Mouse (Mus musculus): ENCODE measurements around the gene Stam. TPM values are rescaled to one million over a fixed set of nuclear protein-coding genes. Genes with fewer than 3 reads are reported as not detected.
"Not testable (repeated sequence)": the region's sequence is repeated elsewhere in the genome, so short reads cannot be mapped to it uniquely, and the experiment has no call there.

The Stam gene
- polyA plus RNA-seq, 1 experiment from 2014 or later, result 72.6 TPM

DNA sequence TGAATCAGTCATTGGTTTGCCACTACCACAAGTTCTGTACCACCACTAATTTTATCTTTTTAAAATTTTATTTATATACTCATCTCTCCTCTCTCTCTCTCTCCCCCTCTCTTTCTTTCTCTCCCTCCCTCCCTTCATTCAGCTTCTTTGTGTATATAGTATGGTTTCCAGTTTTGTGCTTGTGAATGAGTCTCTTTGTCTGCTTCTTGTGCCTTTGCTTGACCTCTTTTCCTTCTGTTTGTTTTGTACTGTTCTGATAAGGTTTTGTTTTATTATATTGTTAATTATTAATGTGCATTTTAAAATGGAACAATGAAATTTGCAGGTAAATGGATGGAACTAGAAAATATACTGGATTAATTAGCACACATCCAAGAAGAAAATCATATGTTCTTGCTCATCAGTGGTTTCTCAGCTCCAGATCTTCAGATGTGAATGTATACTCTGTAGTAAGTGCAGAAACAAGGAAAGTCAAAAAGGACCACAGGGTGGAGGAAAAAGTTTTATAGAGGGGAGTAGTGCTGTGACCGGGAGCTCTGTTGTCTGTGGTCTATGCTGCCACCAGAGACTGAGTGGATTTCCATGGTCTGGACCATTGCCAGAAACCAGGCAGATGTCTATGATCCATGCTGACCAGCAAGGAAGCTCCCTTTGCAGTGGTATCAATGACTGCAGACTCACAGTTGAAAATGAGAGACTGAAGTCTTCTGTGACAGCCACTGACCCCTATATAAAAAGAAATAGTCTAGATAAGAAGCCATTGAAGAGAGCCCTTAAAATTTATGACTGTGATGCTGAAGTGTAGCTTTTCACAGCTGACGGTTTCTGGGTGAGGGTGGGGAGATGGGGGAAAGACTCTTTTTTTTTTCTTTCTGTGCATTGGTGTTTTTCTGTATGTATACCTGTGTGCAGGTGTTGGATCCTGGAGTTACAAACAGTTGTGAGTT lies 7.9 kb upstream of the Stam start:
- H3K9me3 ChIP-seq, result no peaks in the 10 kb centered on the region
- H3K36me3 ChIP-seq, result no peaks in the 10 kb centered on the region
- 71% methylated on average over 2 of the region's 2 CpGs for WGBS
- no peak overlapping the region for H3K27ac ChIP-seq
- H3K4me1 ChIP-seq, result no peaks in the 10 kb centered on the region
- H3K4me3 ChIP-seq, result no peak overlapping the region
- no peak for DNase-seq (ENCODE audit: low spot score)
- no peaks in the 10 kb centered on the region for H3K27me3 ChIP-seq (ENCODE audit: insufficient read depth, poor library complexity, severe bottlenecking)

DNA sequence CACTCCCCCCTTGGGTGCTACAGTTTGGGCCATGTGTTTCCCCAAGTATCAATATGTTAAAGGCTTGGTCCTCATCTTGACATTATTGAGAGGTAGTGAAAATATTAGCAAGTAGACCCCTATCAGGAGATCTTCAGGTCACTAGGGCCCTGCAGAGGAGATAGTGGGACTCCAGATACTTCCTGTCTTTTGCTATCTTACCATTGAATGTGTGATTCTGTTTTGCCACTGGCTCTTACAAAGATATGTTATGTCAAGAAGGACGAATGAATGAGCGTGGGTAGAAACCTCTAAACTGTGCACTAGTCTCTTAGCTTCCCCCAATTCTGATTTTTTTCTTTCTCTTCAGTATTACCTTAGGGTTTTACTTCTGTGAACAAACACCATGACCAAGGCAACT lies 4.9 kb upstream of the Stam start:
- DNase-seq (ENCODE audit: low spot score), result no peak
- H3K9me3 ChIP-seq, result no peaks in the 10 kb centered on the region
- no peaks in the 10 kb centered on the region for H3K4me1 ChIP-seq
- no peaks in the 10 kb centered on the region for H3K36me3 ChIP-seq
- WGBS, result 63% methylated on average over 2 of the region's 2 CpGs
- H3K4me3 ChIP-seq, result no peak overlapping the region
- no peak overlapping the region for H3K27ac ChIP-seq
- H3K27me3 ChIP-seq (ENCODE audit: insufficient read depth, poor library complexity, severe bottlenecking), result no peaks in the 10 kb centered on the region

GRCm38 (mm10) chr2:14070466-14070865 lies 3.4 kb upstream of the Stam start:
- WGBS, result 79% methylated on average over 8 of the region's 8 CpGs
- H3K4me3 ChIP-seq, result no peak overlapping the region

DNA sequence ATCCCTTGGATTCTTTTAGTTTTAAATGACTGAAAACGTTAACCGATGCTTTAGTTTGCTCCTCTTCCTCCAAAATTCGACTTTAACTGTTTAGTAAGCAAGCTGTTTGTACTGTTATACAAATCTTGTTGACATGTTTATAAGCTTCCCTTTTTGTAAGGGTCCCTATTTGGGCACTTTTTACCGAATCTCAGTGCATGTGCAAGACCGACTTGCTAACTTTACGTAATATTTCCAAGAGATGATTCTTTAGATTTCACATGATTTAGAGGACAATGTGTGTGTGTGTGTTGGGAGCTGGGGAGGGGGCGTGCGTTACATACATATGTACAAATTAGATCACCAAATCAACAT lies 913 bp upstream of the Stam start:
- Histone ChIP-seq H3K27ac (peak overlapping the region; percentile 100), H3K36me3 (no peaks in the 10 kb centered on the region), H3K4me1 (peaks cover 9% of the 10 kb centered on the region; the same call in 1 of the 2 replicates), H3K27me3 (ENCODE audit: insufficient read depth, poor library complexity, severe bottlenecking) (no peaks in the 10 kb centered on the region), H3K9me3 (no peaks in the 10 kb centered on the region), H3K4me3 (peak overlapping the region; percentile 89)
- DNase-seq (ENCODE audit: low spot score), result no peak
- 20% methylated on average over 8 of the region's 8 CpGs for WGBS

More at GRCm38 (mm10) chr2:14070466-14070865, 3.4 kb upstream of the Stam start:
- H3K4me1 ChIP-seq, result peaks cover 9% of the 10 kb centered on the region; the same call in 1 of the 2 replicates
- H3K9me3 ChIP-seq, result no peaks in the 10 kb centered on the region
- H3K36me3 ChIP-seq, result no peaks in the 10 kb centered on the region
- H3K27ac ChIP-seq, result no peak overlapping the region
- H3K27me3 ChIP-seq (ENCODE audit: insufficient read depth, poor library complexity, severe bottlenecking), result no peaks in the 10 kb centered on the region
- no peak for DNase-seq (ENCODE audit: low spot score)

DNA sequence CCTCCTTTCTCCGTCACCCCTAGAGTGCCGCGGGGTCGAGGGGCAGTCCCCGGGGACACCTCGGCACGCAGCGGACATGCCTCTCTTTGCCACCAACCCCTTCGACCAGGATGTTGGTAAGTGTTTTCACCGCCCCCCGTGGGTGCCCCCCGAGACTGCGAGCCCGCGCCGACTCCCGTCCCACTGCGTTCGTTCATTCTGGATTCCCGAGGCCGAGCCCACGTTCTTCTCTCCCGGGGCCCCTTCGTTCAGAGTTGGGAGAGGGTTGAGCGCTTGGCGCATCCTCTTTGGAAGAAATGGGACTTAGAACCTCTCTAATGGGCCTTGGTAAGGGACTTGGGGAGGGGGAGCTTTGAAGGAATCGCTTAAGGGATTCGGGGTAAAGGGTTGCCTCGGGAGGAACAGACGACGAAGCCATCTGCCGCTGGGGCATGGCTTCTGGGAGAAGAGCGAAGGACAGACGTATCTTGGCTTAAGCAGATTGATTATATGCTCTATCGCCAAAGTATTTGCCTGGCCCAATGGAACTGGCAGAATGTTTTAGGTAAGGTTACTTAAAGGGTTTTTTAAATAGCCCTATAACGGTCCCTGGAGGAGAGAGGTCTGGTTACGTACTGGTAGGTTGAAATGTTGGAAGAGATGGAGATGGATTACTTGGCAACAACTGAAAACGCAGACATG lies 463 bp downstream of the Stam start:
- Histone ChIP-seq H3K9me3 (no peaks in the 10 kb centered on the region), H3K27me3 (ENCODE audit: insufficient read depth, poor library complexity, severe bottlenecking) (no peaks in the 10 kb centered on the region), H3K4me1 (peaks cover 9% of the 10 kb centered on the region; the same call in 1 of the 2 replicates), H3K27ac (peak overlapping the region; percentile 100), H3K36me3 (no peaks in the 10 kb centered on the region), H3K4me3 (peak overlapping the region; percentile 89)
- DNase-seq (ENCODE audit: low spot score), result no peak
- WGBS, result under 1% methylated on average over 36 of the region's 38 CpGs

- not testable (repeated sequence) for H3K27me3 ChIP-seq (ENCODE audit: insufficient read depth, poor library complexity, severe bottlenecking); H3K27ac ChIP-seq; H3K4me3 ChIP-seq; H3K36me3 ChIP-seq; H3K4me1 ChIP-seq; H3K9me3 ChIP-seq; DNase-seq (ENCODE audit: low spot score)
- 87% methylated on average over 8 of the region's 9 CpGs for WGBS
Observed at GRCm38 (mm10) chr2:14078527-14078926, 4.6 kb downstream of the Stam start.

GRCm38 (mm10) chr2:14100533-14100932 lies 26.6 kb downstream of the Stam start:
- no peak for DNase-seq (ENCODE audit: low spot score)
- Histone ChIP-seq H3K36me3 (peaks cover 12% of the 10 kb centered on the region), H3K27me3 (ENCODE audit: insufficient read depth, poor library complexity, severe bottlenecking) (no peaks in the 10 kb centered on the region), H3K27ac (no peak overlapping the region), H3K4me1 (no peaks in the 10 kb centered on the region), H3K9me3 (no peaks in the 10 kb centered on the region), H3K4me3 (no peak overlapping the region)

DNA sequence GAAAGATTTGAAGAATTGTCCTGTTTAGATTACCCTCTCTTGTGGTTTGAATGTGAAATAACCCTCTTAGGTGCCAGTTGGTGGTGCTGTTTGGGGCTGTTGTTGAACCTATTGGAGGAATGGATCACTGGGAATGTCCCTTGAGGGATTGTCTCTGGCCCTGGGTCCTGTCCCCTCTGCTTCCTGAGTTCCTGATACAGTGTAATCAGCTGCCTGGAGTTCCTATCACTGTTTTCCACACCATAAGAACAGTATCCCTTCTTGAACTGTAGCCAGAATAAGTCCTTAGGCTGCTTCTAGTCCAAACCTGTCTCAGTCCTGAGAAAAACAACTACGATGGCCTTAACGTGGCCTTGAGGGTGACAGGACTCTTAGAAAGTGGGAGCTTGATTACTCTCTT lies 28.7 kb downstream of the Stam start:
- Histone ChIP-seq H3K27me3 (ENCODE audit: insufficient read depth, poor library complexity, severe bottlenecking) (no peaks in the 10 kb centered on the region), H3K4me1 (no peaks in the 10 kb centered on the region), H3K9me3 (no peaks in the 10 kb centered on the region), H3K36me3 (peaks cover 9% of the 10 kb centered on the region; the same call in 1 of the 2 replicates), H3K4me3 (no peak overlapping the region), H3K27ac (no peak overlapping the region)
- DNase-seq (ENCODE audit: low spot score), result no peak
- 70% methylated on average over 2 of the region's 2 CpGs for WGBS

- H3K4me3 ChIP-seq, result no peak overlapping the region
- H3K27ac ChIP-seq, result no peak overlapping the region
- no peaks in the 10 kb centered on the region for H3K4me1 ChIP-seq
- WGBS, result 91% methylated on average over 1 of the region's 1 CpGs
- DNase-seq (ENCODE audit: low spot score), result no peak
- H3K27me3 ChIP-seq (ENCODE audit: insufficient read depth, poor library complexity, severe bottlenecking), result no peaks in the 10 kb centered on the region
- no peaks in the 10 kb centered on the region for H3K9me3 ChIP-seq
- peaks cover 9% of the 10 kb centered on the region; the same call in 1 of the 2 replicates for H3K36me3 ChIP-seq
Observed at GRCm38 (mm10) chr2:14103924-14104323, 30.0 kb downstream of the Stam start.

GRCm38 (mm10) chr2:14107673-14108072 lies 33.8 kb downstream of the Stam start:
- 88% methylated on average over 3 of the region's 3 CpGs for WGBS

GRCm38 (mm10) chr2:14126387-14126786 lies 52.5 kb downstream of the Stam start:
- DNase-seq (ENCODE audit: low spot score), result no peak
- Histone ChIP-seq H3K4me3 (no peak overlapping the region), H3K27ac (no peak overlapping the region), H3K9me3 (no peaks in the 10 kb centered on the region), H3K36me3 (peaks cover 27% of the 10 kb centered on the region), H3K27me3 (ENCODE audit: insufficient read depth, poor library complexity, severe bottlenecking) (no peaks in the 10 kb centered on the region), H3K4me1 (no peaks in the 10 kb centered on the region)
- WGBS, result 88% methylated on average over 6 of the region's 6 CpGs

More at GRCm38 (mm10) chr2:14107673-14108072, 33.8 kb downstream of the Stam start:
- H3K27ac ChIP-seq, result no peak overlapping the region
- DNase-seq (ENCODE audit: low spot score), result no peak
- H3K9me3 ChIP-seq, result no peaks in the 10 kb centered on the region
- no peaks in the 10 kb centered on the region for H3K27me3 ChIP-seq (ENCODE audit: insufficient read depth, poor library complexity, severe bottlenecking)
- H3K4me3 ChIP-seq, result no peak overlapping the region
- H3K4me1 ChIP-seq, result no peaks in the 10 kb centered on the region
- peaks cover 9% of the 10 kb centered on the region; the same call in 1 of the 2 replicates for H3K36me3 ChIP-seq

DNA sequence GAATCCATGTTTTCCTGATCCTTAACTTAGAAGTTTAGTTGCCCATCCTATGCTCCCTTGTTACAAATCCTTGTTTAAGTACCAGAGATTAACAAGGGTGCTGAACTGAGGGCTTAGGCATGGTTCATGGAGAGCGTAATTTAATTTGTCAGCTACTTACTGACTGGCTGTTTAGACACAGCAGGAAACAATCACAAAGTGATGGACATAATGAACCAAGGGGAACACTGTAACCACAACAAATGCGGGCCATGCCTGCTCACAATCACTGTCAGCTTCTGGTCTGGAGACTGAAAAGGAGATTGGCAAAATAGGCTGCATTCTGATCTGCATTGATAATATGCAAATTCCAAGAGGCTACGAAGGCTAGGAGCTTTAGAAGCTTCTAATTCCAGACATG lies 53.7 kb downstream of the Stam start:
- H3K4me1 ChIP-seq, result no peaks in the 10 kb centered on the region
- 66% methylated on average over 3 of the region's 3 CpGs for WGBS
- H3K9me3 ChIP-seq, result no peaks in the 10 kb centered on the region
- no peak for DNase-seq (ENCODE audit: low spot score)
- no peak overlapping the region for H3K27ac ChIP-seq
- peaks cover 39% of the 10 kb centered on the region for H3K36me3 ChIP-seq
- no peaks in the 10 kb centered on the region for H3K27me3 ChIP-seq (ENCODE audit: insufficient read depth, poor library complexity, severe bottlenecking)
- no peak overlapping the region for H3K4me3 ChIP-seq

DNA sequence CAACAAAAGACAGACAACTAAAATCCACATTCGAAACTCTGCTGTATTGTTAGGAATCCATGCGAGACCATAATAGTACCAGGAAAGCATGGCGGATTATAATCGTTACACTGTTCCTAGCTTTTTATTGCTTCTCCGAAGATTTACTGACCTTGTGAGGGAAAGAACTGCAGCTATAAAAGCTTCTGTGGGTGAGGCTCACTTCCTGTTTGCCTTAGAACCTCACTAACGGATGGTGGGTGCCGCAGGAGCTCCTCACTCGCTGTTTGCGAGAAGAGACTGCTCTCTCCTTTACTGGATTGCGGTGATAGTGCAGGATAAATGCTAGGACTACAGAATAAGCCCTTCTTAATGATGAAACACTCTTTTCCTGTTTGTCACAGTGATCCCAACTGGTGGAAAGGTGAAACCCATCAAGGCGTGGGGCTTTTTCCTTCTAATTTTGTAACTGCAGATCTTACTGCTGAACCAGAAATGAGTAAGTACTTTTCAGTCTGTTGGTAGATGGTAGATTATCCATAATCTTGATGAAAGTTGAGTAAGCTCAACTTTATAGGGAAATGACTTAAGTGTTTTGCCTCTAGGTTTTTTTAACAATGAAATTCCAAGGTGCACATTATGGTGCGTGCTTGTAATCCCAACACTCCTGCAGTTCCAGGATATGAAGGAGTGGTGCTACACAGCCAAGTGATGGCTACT lies 56.9 kb downstream of the Stam start:
- Histone ChIP-seq H3K27me3 (ENCODE audit: insufficient read depth, poor library complexity, severe bottlenecking) (no peaks in the 10 kb centered on the region), H3K27ac (no peak overlapping the region), H3K9me3 (no peaks in the 10 kb centered on the region), H3K4me3 (no peak overlapping the region), H3K36me3 (peaks cover 42% of the 10 kb centered on the region), H3K4me1 (no peaks in the 10 kb centered on the region)
- 89% methylated on average over 12 of the region's 12 CpGs for WGBS
- no peak for DNase-seq (ENCODE audit: low spot score)
